ENCODE assay signal across 8 mouse cellular contexts in genomic region chr1:105908029-105908876, GRCm38 (mm10).
DNase-seq lines count a peak whose midpoint lies in the region; ATAC-seq lines count a peak whose summit lies in the region.

No protein-coding gene starts in this region.

- peak; percentile 76 for ATAC-seq in intestine, embryonic 16.5 days
- ATAC-seq in liver, embryonic 11.5 days (replicated peaks; ENCODE audit: low FRiP score), result peak; percentile 75

- no peaks in the 10 kb centered on the region for H3K9me3 ChIP-seq in intestine, embryonic 16.5 days (ENCODE audit: control insufficient read depth, low read length)
- H3K9me3 ChIP-seq in liver, embryonic 11.5 days (ENCODE audit: control insufficient read depth, low read length), result no peaks in the 10 kb centered on the region; the same call in 1 of the 2 replicates

- H3K4me1 ChIP-seq in intestine, embryonic 16.5 days (ENCODE audit: control insufficient read depth, insufficient read depth, low read length), result 0 out of 2 replicates have a peak, but pooled peaks cover 4% of the 10 kb centered on the region
- H3K4me1 ChIP-seq in liver, embryonic 11.5 days (replicated peaks; ENCODE audit: control insufficient read depth, insufficient read depth, low read length), result no peaks in the 10 kb centered on the region

- H3K27me3 ChIP-seq in intestine, embryonic 16.5 days (replicated peaks; ENCODE audit: control insufficient read depth, insufficient read depth, low read length), result no peaks in the 10 kb centered on the region
- no peaks in the 10 kb centered on the region for H3K27me3 ChIP-seq in liver, embryonic 11.5 days (replicated peaks; ENCODE audit: control insufficient read depth, insufficient read depth, low read length)

- WGBS in intestine, embryonic 16.5 days, result 34% methylated on average over 15 of the region's 15 CpGs
- WGBS in liver, embryonic 11.5 days, result 54% methylated on average over 15 of the region's 15 CpGs

- H3K4me3 ChIP-seq in intestine, embryonic 16.5 days (ENCODE audit: low read length), result no peak overlapping the region
- H3K4me3 ChIP-seq in liver, embryonic 11.5 days (ENCODE audit: low read depth, low read length), result no peak overlapping the region

- H3K27ac ChIP-seq in intestine, embryonic 16.5 days (ENCODE audit: low read length), result no peak overlapping the region
- peak overlapping the region; percentile 38; the same call in 1 of the 2 replicates for H3K27ac ChIP-seq in liver, embryonic 11.5 days (ENCODE audit: low read depth, low read length)

- H3K9ac ChIP-seq in intestine, embryonic 16.5 days (ENCODE audit: low read depth, low read length), result no peak overlapping the region
- H3K9ac ChIP-seq in liver, embryonic 11.5 days (ENCODE audit: low read depth, low read length), result no peak overlapping the region

- H3K4me2 ChIP-seq in intestine, embryonic 16.5 days (ENCODE audit: low read depth, low read length), result no peak overlapping the region
- H3K4me2 ChIP-seq in liver, embryonic 11.5 days, result no peak overlapping the region

- peak; percentile 18 to 26 for DNase-seq in left cerebral cortex, adult 18-20 months (ENCODE audit: low spot score in 2 of 2)
- DNase-seq in left cerebral cortex, adult 11 months (ENCODE audit: low spot score), result no peak
- DNase-seq in cerebellum, adult 9-11 months, result peak; percentile 50
- no peak for DNase-seq in liver, embryonic 11.5 days (ENCODE audit: low spot score)
- peak; percentile 16 for DNase-seq in right cerebral cortex, postnatal 25 days
- DNase-seq in spleen, postnatal 36 days (ENCODE audit: low spot score in 2 of 2), result no peak
- no peak for DNase-seq in spleen, postnatal 14 days (ENCODE audit: low spot score in 2 of 2)

- H3K36me3 ChIP-seq in intestine, embryonic 16.5 days (ENCODE audit: control insufficient read depth, insufficient read depth, low read length), result no peaks in the 10 kb centered on the region
- H3K36me3 ChIP-seq in liver, embryonic 11.5 days (ENCODE audit: control insufficient read depth, insufficient read depth, low read length), result no peaks in the 10 kb centered on the region

Comparison
In these comparisons a context has a peak if more than half of its experiments do, and no peak if none do; other contexts are left out.
1. DNase-seq: peak in left cerebral cortex, adult 18-20 months (2 of 2), cerebellum, adult 9-11 months (single experiment) and right cerebral cortex, postnatal 25 days (single experiment); none in left cerebral cortex, adult 11 months (single experiment), liver, embryonic 11.5 days (single experiment), spleen, postnatal 36 days (0 of 2) and spleen, postnatal 14 days (0 of 2).